Mouse (Mus musculus) E14TG2a.4 (cell line): Measurements from ENCODE around the gene Mpped1.

Experiments
- CTCF ChIP-seq: conservative IDR thresholded peaks from 2 replicates; pipeline ENCODE4 v1.5.1; 2014; ENCODE audit warnings: low read length
- NANOG ChIP-seq: IDR thresholded peaks from 2 replicates; pipeline ENCODE4 v1.6.1; 2014; ENCODE audit warnings: borderline replicate concordance, low read length, mixed read lengths
- POU5F1 ChIP-seq: IDR thresholded peaks from 2 replicates; pipeline ENCODE4 v1.6.1; 2014; ENCODE audit warnings: low read length, borderline replicate concordance

- TF ChIP-seq CTCF (no peak), POU5F1 (no peak), NANOG (no peak)
These were observed 91.7 kb downstream of the Mpped1 start for GRCm38 (mm10) chr15:83870936-83871335.
